Mouse (Mus musculus): Measurements from ENCODE around the gene Srsf7. TPM values are rescaled to one million over a fixed set of nuclear protein-coding genes. Genes with fewer than 3 reads are reported as not detected.
"Not testable (repeated sequence)": the region's sequence is repeated elsewhere in the genome, so short reads cannot be mapped to it uniquely, and the experiment has no call there.

The Srsf7 gene
- polyA plus RNA-seq, 1 experiment from 2014 or later, result 178 TPM

DNA sequence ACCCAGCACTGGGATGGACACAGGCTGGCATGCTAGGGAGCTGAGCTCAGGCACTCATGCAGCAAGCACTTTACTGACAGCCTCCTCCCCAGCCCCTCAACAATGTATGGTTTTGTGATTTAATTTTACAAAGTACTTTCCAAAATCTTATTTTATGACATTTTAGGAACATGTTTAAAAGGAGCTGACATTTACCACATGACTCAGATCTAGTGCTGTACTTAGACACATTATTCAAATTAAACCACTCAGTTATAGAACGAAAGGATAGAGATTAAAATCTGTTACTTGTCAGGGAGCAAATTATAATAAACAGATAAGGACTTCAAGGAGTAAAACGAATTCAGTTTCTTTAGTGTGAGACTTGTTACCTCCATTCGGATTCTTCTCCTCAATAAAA is 28.4 kb upstream of the Srsf7 start:
- no peak for ATAC-seq (ENCODE audit: low read depth)
- no peaks in the 10 kb centered on the region for H3K27me3 ChIP-seq (ENCODE audit: control insufficient read depth, insufficient read depth, low read depth, low read length)
- no peak overlapping the region for H3K27ac ChIP-seq (ENCODE audit: low read length)
- no peak overlapping the region for H3K9ac ChIP-seq (ENCODE audit: low read depth, low read length)
- H3K4me3 ChIP-seq (ENCODE audit: low read depth, low read length), result no peak overlapping the region
- H3K36me3 ChIP-seq (ENCODE audit: control insufficient read depth, insufficient read depth), result peaks cover 3% of the 10 kb centered on the region
- H3K4me2 ChIP-seq (ENCODE audit: low read depth, low read length), result no peak overlapping the region
- no peaks in the 10 kb centered on the region for H3K9me3 ChIP-seq (replicated peaks; ENCODE audit: control insufficient read depth, low read length)
- no peaks in the 10 kb centered on the region for H3K4me1 ChIP-seq (ENCODE audit: control insufficient read depth, low read depth, low read length)
- WGBS (ENCODE audit: insufficient replicate concordance), result 56% methylated on average over 3 of the region's 3 CpGs

GRCm38 (mm10) chr17:80234376-80234775 is 27.3 kb upstream of the Srsf7 start:
- Histone ChIP-seq H3K4me2 (ENCODE audit: low read depth, low read length) (no peak overlapping the region), H3K4me1 (ENCODE audit: control insufficient read depth, low read depth, low read length) (no peaks in the 10 kb centered on the region), H3K4me3 (ENCODE audit: low read depth, low read length) (no peak overlapping the region), H3K9ac (ENCODE audit: low read depth, low read length) (no peak overlapping the region), H3K9me3 (replicated peaks; ENCODE audit: control insufficient read depth, low read length) (no peaks in the 10 kb centered on the region), H3K27ac (ENCODE audit: low read length) (no peak overlapping the region), H3K27me3 (ENCODE audit: control insufficient read depth, insufficient read depth, low read depth, low read length) (no peaks in the 10 kb centered on the region), H3K36me3 (ENCODE audit: control insufficient read depth, insufficient read depth) (no peaks in the 10 kb centered on the region)
- ATAC-seq (ENCODE audit: low read depth), result no peak
- 67% methylated on average over 7 of the region's 7 CpGs for WGBS (ENCODE audit: insufficient replicate concordance)

DNA sequence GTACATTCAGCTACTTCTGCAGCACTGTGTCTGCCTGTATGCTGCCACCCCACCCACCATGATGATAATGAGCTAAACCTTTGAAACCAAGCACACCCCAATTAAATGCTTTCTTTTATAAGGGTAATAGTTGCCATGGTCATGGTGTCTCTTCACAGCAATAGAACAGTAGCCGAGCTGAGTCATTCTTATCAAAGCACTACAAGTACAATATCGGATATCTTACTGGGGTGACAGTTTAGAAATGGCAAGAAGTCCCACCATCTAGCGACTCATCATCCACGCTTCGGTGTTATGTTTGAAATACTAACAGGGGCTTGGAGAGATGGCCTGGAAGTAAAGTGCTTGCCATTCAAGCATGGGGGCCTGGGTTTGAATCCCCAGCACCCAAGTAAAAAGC is 26.7 kb upstream of the Srsf7 start:
- Histone ChIP-seq H3K4me2 (ENCODE audit: low read depth, low read length) (no peak overlapping the region), H3K4me1 (ENCODE audit: control insufficient read depth, low read depth, low read length) (no peaks in the 10 kb centered on the region), H3K36me3 (ENCODE audit: control insufficient read depth, insufficient read depth) (no peaks in the 10 kb centered on the region), H3K27ac (ENCODE audit: low read length) (no peak overlapping the region), H3K4me3 (ENCODE audit: low read depth, low read length) (no peak overlapping the region), H3K9me3 (replicated peaks; ENCODE audit: control insufficient read depth, low read length) (no peaks in the 10 kb centered on the region), H3K9ac (ENCODE audit: low read depth, low read length) (no peak overlapping the region), H3K27me3 (ENCODE audit: control insufficient read depth, insufficient read depth, low read depth, low read length) (no peaks in the 10 kb centered on the region)
- WGBS (ENCODE audit: insufficient replicate concordance), result 66% methylated on average over 5 of the region's 5 CpGs
- ATAC-seq (ENCODE audit: low read depth), result no peak

DNA sequence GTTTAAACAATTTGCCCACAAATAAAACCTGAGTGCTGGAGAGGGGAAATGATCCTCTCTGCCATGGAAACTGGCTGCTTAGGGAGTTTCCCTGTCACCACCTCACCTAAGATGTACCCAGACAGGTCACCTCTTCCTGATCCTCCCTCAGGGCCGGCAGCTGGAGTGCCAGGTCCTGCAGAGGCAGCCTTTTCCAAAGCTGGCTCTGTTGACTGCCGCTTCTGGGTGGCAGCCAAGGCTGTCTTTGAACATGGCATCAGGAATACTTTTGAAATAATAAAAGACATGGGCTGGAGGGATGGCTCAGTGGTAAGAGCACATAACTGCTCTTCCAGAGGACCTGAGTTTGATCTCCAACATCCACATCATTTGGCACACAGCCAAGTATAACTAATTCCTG is 22.3 kb upstream of the Srsf7 start:
- H3K4me2 ChIP-seq (ENCODE audit: low read depth, low read length), result no peak overlapping the region
- no peaks in the 10 kb centered on the region for H3K36me3 ChIP-seq (ENCODE audit: control insufficient read depth, insufficient read depth)
- no peak overlapping the region for H3K27ac ChIP-seq (ENCODE audit: low read length)
- H3K9ac ChIP-seq (ENCODE audit: low read depth, low read length), result no peak overlapping the region
- H3K4me1 ChIP-seq (ENCODE audit: control insufficient read depth, low read depth, low read length), result peaks cover 5% of the 10 kb centered on the region; the same call in 1 of the 2 replicates
- H3K4me3 ChIP-seq (ENCODE audit: low read depth, low read length), result no peak overlapping the region
- H3K27me3 ChIP-seq (ENCODE audit: control insufficient read depth, insufficient read depth, low read depth, low read length), result no peaks in the 10 kb centered on the region
- no peak for ATAC-seq (ENCODE audit: low read depth)
- 82% methylated on average over 2 of the region's 2 CpGs for WGBS (ENCODE audit: insufficient replicate concordance)
- H3K9me3 ChIP-seq (replicated peaks; ENCODE audit: control insufficient read depth, low read length), result no peaks in the 10 kb centered on the region

- H3K36me3 ChIP-seq (ENCODE audit: control insufficient read depth, insufficient read depth); H3K9me3 ChIP-seq (replicated peaks; ENCODE audit: control insufficient read depth, low read length); H3K27me3 ChIP-seq (ENCODE audit: control insufficient read depth, insufficient read depth, low read depth, low read length); H3K27ac ChIP-seq (ENCODE audit: low read length); H3K4me1 ChIP-seq (ENCODE audit: control insufficient read depth, low read depth, low read length); ATAC-seq (ENCODE audit: low read depth): not testable (repeated sequence)
- peak overlapping the region; percentile 74 for H3K4me3 ChIP-seq (ENCODE audit: low read depth, low read length)
- 18% methylated on average over 4 of the region's 5 CpGs for WGBS (ENCODE audit: insufficient replicate concordance)
- H3K4me2 ChIP-seq (ENCODE audit: low read depth, low read length), result peak overlapping the region; percentile 91
- peak overlapping the region; percentile 69 for H3K9ac ChIP-seq (ENCODE audit: low read depth, low read length)
Observed at GRCm38 (mm10) chr17:80225142-80225541, 18.0 kb upstream of the Srsf7 start.

- Histone ChIP-seq H3K4me1 (ENCODE audit: control insufficient read depth, low read depth, low read length) (peaks cover 9% of the 10 kb centered on the region), H3K27me3 (ENCODE audit: control insufficient read depth, insufficient read depth, low read depth, low read length) (no peaks in the 10 kb centered on the region), H3K4me3 (ENCODE audit: low read depth, low read length) (peak within 1 kb of the TSS; percentile 74), H3K9ac (ENCODE audit: low read depth, low read length) (peak within 1 kb of the TSS; percentile 69), H3K27ac (ENCODE audit: low read length) (peak within 1 kb of the TSS; percentile 70), H3K9me3 (replicated peaks; ENCODE audit: control insufficient read depth, low read length) (no peaks in the 10 kb centered on the region), H3K4me2 (ENCODE audit: low read depth, low read length) (peak within 1 kb of the TSS; percentile 91), H3K36me3 (ENCODE audit: control insufficient read depth, insufficient read depth) (no peaks in the 10 kb centered on the region)
- peak; percentile 96 for ATAC-seq (ENCODE audit: low read depth)
- WGBS (ENCODE audit: insufficient replicate concordance), result under 1% methylated on average over 33 of the region's 33 CpGs
Observed at GRCm38 (mm10) chr17:80224326-80225116, 17.4 kb upstream of the Srsf7 start, which contains the start of gene Gemin6. TSS of gene Gemin6 (plus strand) at chr17:80224441.

- no peaks in the 10 kb centered on the region for H3K27me3 ChIP-seq (ENCODE audit: control insufficient read depth, insufficient read depth, low read depth, low read length)
- H3K27ac ChIP-seq (ENCODE audit: low read length), result peak overlapping the region; percentile 70
- peak; percentile 8; the same call in 1 of the 2 replicates for ATAC-seq (ENCODE audit: low read depth)
- H3K4me1 ChIP-seq (ENCODE audit: control insufficient read depth, low read depth, low read length), result peaks cover 9% of the 10 kb centered on the region
- H3K4me3 ChIP-seq (ENCODE audit: low read depth, low read length), result peak overlapping the region; percentile 74
- no peaks in the 10 kb centered on the region for H3K9me3 ChIP-seq (replicated peaks; ENCODE audit: control insufficient read depth, low read length)
- no peaks in the 10 kb centered on the region for H3K36me3 ChIP-seq (ENCODE audit: control insufficient read depth, insufficient read depth)
- peak overlapping the region; percentile 91 for H3K4me2 ChIP-seq (ENCODE audit: low read depth, low read length)
- H3K9ac ChIP-seq (ENCODE audit: low read depth, low read length), result peak overlapping the region; percentile 69
- 4% methylated on average over 9 of the region's 9 CpGs for WGBS (ENCODE audit: insufficient replicate concordance)
Observed at GRCm38 (mm10) chr17:80223829-80224228, 16.7 kb upstream of the Srsf7 start.

DNA sequence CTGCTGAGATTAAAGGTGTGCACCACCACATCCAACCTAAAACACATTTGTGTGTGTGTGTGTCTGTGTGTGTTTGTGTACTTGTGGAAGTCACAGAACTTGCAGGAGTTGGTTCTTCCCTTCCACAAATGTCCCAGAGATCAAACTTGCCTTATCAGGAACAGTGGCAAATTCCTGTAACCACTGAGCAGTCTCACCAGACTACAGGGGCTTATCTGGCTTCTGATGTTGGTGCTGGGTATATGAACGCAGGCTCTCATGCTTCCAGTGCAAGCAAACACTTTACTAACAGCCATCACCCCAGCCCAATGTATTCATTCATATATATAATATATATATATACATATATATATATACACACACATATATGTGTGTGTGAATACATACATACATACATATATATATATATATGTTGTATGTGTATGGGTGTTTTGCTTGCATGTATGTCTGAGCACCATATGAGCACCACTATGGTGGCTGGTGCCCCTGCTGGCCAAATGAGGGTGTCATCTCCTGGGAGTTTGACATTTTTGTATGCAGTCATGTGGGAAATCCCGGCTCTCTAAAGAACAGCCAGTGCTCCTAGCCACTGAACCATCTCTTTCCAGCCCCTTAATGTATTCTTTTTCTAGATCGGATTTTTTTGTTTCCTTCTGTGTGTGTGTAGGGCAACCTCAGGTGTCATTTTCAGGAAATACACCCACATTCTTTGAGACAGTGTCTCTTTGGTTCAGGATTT is 15.0 kb upstream of the Srsf7 start:
- Histone ChIP-seq H3K27ac (ENCODE audit: low read length) (no peak overlapping the region), H3K27me3 (ENCODE audit: control insufficient read depth, insufficient read depth, low read depth, low read length) (no peaks in the 10 kb centered on the region), H3K9me3 (replicated peaks; ENCODE audit: control insufficient read depth, low read length) (no peaks in the 10 kb centered on the region), H3K4me2 (ENCODE audit: low read depth, low read length) (no peak overlapping the region), H3K9ac (ENCODE audit: low read depth, low read length) (no peak overlapping the region), H3K4me3 (ENCODE audit: low read depth, low read length) (no peak overlapping the region), H3K4me1 (ENCODE audit: control insufficient read depth, low read depth, low read length) (peaks cover 9% of the 10 kb centered on the region), H3K36me3 (ENCODE audit: control insufficient read depth, insufficient read depth) (no peaks in the 10 kb centered on the region)
- no peak for ATAC-seq (ENCODE audit: low read depth)
- WGBS (ENCODE audit: insufficient replicate concordance), result 41% methylated on average over 3 of the region's 3 CpGs

- Histone ChIP-seq H3K4me3 (ENCODE audit: low read depth, low read length) (no peak overlapping the region), H3K9ac (ENCODE audit: low read depth, low read length) (no peak overlapping the region), H3K4me2 (ENCODE audit: low read depth, low read length) (no peak overlapping the region), H3K9me3 (replicated peaks; ENCODE audit: control insufficient read depth, low read length) (no peaks in the 10 kb centered on the region), H3K27me3 (ENCODE audit: control insufficient read depth, insufficient read depth, low read depth, low read length) (no peaks in the 10 kb centered on the region), H3K36me3 (ENCODE audit: control insufficient read depth, insufficient read depth) (no peaks in the 10 kb centered on the region), H3K4me1 (ENCODE audit: control insufficient read depth, low read depth, low read length) (peaks cover 9% of the 10 kb centered on the region), H3K27ac (ENCODE audit: low read length) (no peak overlapping the region)
- 24% methylated on average over 9 of the region's 9 CpGs for WGBS (ENCODE audit: insufficient replicate concordance)
- ATAC-seq (ENCODE audit: low read depth), result no peak
Observed at GRCm38 (mm10) chr17:80221202-80221601, 14.1 kb upstream of the Srsf7 start.
